Mouse (Mus musculus) testis, adult 2 months (tissue): ENCODE results near the gene Ccnd3.

Source experiments
- CTCF ChIP-seq: fragments of 200-500 bp; IDR thresholded peaks from 2 replicates; pipeline ENCODE4 v1.5.1; 2012; ENCODE audit warnings: low read depth, mild to moderate bottlenecking, inconsistent platforms, low read length, moderate library complexity; ENCODE audit not compliant: control insufficient read depth, insufficient read depth, insufficient replicate concordance
- POLR2A ChIP-seq: fragments of 200-500 bp; IDR thresholded peaks from 2 replicates; pipeline ENCODE4 v1.6.1; 2012; ENCODE audit warnings: low read depth, mild to moderate bottlenecking, inconsistent platforms, low read length, moderate library complexity; ENCODE audit not compliant: control insufficient read depth

- no peak for TF ChIP-seq POLR2A
- TF ChIP-seq CTCF, result no peak
Observed at GRCm38 (mm10) chr17:47627791-47628190, 122.9 kb downstream of the Ccnd3 start.
